Mouse (Mus musculus): ENCODE data around the gene Napsa. TPM values are rescaled to one million over a fixed set of nuclear protein-coding genes. Genes with fewer than 3 reads are reported as not detected.

The Napsa gene
- total and polyA plus RNA-seq, 2 experiments from 2014 or later, result 0.79 TPM; not detected in 1

DNA sequence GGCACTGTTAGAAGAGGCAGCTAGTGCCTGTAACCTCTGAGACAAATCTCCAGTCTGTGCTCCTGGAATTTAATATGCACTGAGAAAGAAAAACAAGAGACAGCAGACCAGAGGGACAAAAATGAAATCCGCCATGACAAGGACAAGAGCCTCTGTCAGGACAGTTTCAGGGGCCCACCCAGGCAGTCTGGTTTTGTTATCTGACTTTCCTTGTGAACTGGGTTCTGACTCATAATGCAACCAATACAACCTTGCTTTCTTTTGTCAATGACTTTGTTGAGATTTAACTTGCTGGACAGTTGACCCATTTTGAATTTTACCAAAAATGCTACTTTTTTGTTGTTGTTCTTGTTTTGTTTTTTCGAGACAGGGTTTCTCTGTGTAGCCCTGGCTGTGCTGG is 14.6 kb upstream of the Napsa start:
- ATAC-seq (ENCODE audit: low FRiP score) (no peak), DNase-seq (ENCODE audit: low spot score) (no peak)
- no peak for TF ChIP-seq CTCF (IDR thresholded peaks at IDR 0.05)
- no peaks in the 10 kb centered on the region for H3K36me3 ChIP-seq (ENCODE audit: insufficient read depth, low read length)
- H3K4me1 ChIP-seq (ENCODE audit: insufficient read depth, low read length), result 0 out of 2 replicates have a peak, but pooled peaks cover 4% of the 10 kb centered on the region
- H3K4me3 ChIP-seq (ENCODE audit: low read depth, low read length), result no peak overlapping the region
- 0 out of 2 replicates have a peak, but pooled peaks cover 3% of the 10 kb centered on the region for H3K27me3 ChIP-seq (ENCODE audit: insufficient read depth, low read length)
- H3K27ac ChIP-seq (ENCODE audit: low read depth, low read length), result no peak overlapping the region
- 71% methylated on average over 2 of the region's 2 CpGs for WGBS
- H3K4me2 ChIP-seq (ENCODE audit: low read depth, low read length, poor library complexity, severe bottlenecking), result no peak overlapping the region
- H3K9me3 ChIP-seq (ENCODE audit: low read length), result no peaks in the 10 kb centered on the region
- no peak overlapping the region for H3K9ac ChIP-seq (replicated peaks; ENCODE audit: low read length, poor library complexity, severe bottlenecking)

DNA sequence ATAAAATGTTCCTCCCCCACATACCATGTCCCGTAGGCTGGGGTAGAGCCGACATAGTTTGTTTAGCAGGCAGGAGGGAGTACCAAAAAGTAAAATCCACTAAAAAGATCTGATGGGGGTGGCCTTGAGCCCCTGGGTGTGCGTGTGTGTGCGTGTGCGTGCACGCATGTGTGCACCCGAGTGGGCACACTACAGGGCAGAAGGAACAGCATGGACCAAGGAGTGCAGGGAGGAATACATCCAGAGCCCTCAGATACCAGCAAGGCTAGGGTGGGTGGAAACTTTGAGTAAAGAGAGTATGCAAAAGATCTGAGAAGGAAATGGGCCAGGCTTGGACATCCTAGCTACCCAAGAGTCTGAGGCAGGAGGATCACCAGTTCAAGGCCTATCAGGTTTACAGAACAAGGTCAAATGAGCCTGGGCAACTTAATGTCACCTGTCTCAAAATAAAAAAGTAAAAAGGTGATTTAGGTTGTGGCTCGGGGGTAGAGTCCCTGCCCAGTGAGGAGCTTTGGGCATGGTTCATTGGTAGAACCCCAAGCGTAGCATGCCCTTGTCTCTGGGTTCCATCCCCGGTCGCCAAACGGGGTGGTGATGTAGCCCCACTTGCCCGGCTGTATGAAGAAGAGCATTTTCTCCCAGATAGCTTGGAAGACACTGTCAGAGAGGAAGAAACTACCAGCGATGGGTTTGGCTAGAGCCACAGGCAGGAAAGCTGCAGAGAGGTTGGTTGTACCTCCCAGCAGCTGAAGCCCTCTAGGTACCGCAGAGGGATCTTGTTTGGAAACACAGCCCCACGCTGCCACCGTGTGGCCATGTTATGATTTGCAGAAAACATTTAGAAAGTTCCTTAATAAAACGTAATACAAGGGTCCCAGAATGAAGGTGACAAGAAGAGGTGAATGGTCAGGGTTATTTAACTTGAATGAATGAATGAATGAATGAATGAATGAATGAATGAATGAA is 11.5 kb upstream of the Napsa start:
- Histone ChIP-seq H3K27me3 (ENCODE audit: insufficient read depth, low read length) (no peaks in the 10 kb centered on the region), H3K4me2 (ENCODE audit: low read depth, low read length, poor library complexity, severe bottlenecking) (no peak overlapping the region)
- 52% methylated on average over 18 of the region's 18 CpGs for WGBS

DNA sequence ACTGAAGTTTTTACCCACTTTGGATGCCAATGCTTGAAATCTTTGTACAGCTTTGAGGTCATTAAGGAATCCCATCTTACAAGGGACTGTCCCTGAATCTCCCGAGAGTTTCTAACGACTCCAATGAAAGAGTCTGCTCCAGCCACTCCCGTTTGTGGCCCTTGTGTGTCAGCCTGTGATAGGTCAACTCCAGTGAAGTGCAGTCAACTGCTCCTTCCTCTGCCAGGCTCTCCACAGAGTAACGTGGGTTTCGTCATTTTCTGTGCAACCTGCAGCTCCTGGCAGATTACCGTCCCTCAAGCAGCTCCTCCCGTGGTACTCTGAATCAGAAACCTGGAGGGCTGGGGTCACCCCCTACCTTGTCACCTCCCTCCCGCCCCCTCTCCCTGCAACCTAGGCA is 8.9 kb upstream of the Napsa start:
- Histone ChIP-seq H3K4me2 (ENCODE audit: low read depth, low read length, poor library complexity, severe bottlenecking) (no peak overlapping the region), H3K4me1 (ENCODE audit: insufficient read depth, low read length) (no peaks in the 10 kb centered on the region), H3K9ac (replicated peaks; ENCODE audit: low read length, poor library complexity, severe bottlenecking) (no peak overlapping the region), H3K36me3 (ENCODE audit: insufficient read depth, low read length) (no peaks in the 10 kb centered on the region), H3K9me3 (ENCODE audit: low read length) (no peaks in the 10 kb centered on the region), H3K4me3 (ENCODE audit: low read depth, low read length) (no peak overlapping the region), H3K27ac (ENCODE audit: low read depth, low read length) (no peak overlapping the region), H3K27me3 (ENCODE audit: insufficient read depth, low read length) (no peaks in the 10 kb centered on the region)
- ATAC-seq (ENCODE audit: low FRiP score), result no peak
- no peak for TF ChIP-seq CTCF (IDR thresholded peaks at IDR 0.05)
- 51% methylated on average over 8 of the region's 8 CpGs for WGBS
- DNase-seq (ENCODE audit: low spot score), result no peak

More for the DNA sequence above, 11.5 kb upstream of the Napsa start:
- no peak overlapping the region for H3K27ac ChIP-seq (ENCODE audit: low read depth, low read length)
- no peaks in the 10 kb centered on the region for H3K4me1 ChIP-seq (ENCODE audit: insufficient read depth, low read length)
- DNase-seq (ENCODE audit: low spot score) (peak; percentile 90), ATAC-seq (ENCODE audit: low FRiP score) (0 out of 2 replicates have a peak, but pooled peaks have one; percentile 73)
- no peaks in the 10 kb centered on the region for H3K36me3 ChIP-seq (ENCODE audit: insufficient read depth, low read length)
- peak; percentile 91 for TF ChIP-seq CTCF (IDR thresholded peaks at IDR 0.05)
- no peaks in the 10 kb centered on the region for H3K9me3 ChIP-seq (ENCODE audit: low read length)
- H3K9ac ChIP-seq (replicated peaks; ENCODE audit: low read length, poor library complexity, severe bottlenecking), result no peak overlapping the region; the same call in 1 of the 2 replicates
- no peak overlapping the region for H3K4me3 ChIP-seq (ENCODE audit: low read depth, low read length)

DNA sequence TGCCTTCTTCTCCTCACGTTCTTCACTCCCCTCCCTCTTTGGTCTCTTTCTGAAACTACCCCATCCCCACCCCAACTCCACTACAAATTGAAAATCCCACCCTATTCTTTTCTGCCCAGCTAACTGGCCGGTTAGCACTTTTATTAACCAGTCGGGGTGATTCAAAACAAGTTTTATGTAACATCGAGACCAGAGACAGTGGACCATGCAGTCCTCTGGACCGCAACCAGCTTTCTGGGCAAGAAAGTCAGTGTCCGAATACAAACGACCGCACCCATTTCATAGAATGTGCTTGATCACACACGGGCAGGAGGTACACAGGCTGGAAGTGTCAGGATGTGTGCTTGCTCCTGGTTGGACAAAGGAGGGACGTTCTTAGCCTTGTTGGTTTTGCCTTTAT is 7.7 kb upstream of the Napsa start:
- DNase-seq (ENCODE audit: low spot score) (no peak), ATAC-seq (ENCODE audit: low FRiP score) (no peak)
- H3K9ac ChIP-seq (replicated peaks; ENCODE audit: low read length, poor library complexity, severe bottlenecking), result no peak overlapping the region
- no peak overlapping the region for H3K27ac ChIP-seq (ENCODE audit: low read depth, low read length)
- H3K36me3 ChIP-seq (ENCODE audit: insufficient read depth, low read length), result no peaks in the 10 kb centered on the region
- TF ChIP-seq CTCF (IDR thresholded peaks at IDR 0.05), result no peak
- H3K4me1 ChIP-seq (ENCODE audit: insufficient read depth, low read length), result no peaks in the 10 kb centered on the region
- H3K9me3 ChIP-seq (ENCODE audit: low read length), result no peaks in the 10 kb centered on the region
- 78% methylated on average over 10 of the region's 10 CpGs for WGBS
- no peaks in the 10 kb centered on the region for H3K27me3 ChIP-seq (ENCODE audit: insufficient read depth, low read length)
- no peak overlapping the region for H3K4me2 ChIP-seq (ENCODE audit: low read depth, low read length, poor library complexity, severe bottlenecking)
- no peak overlapping the region for H3K4me3 ChIP-seq (ENCODE audit: low read depth, low read length)

DNA sequence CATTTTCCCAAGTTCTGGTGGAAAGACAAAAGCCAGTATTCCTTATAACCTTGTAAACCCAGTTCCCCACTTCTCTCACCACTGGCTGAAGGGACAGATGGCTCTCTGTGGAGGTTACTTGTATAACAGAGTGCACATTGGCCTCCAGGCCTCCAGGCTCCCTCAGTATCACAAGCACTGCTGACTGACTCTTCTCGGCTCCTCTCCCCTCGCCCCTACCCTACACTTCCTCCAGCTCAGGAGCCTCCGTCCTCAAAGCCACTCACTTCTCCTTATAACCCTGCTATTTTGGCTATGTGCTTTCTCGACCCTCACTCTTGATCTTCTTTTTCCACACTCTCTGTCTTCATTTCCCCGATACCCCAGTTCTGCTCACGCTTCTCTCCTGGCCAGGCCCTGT is 6.8 kb upstream of the Napsa start:
- WGBS, result 82% methylated on average over 6 of the region's 6 CpGs
- H3K4me3 ChIP-seq (ENCODE audit: low read depth, low read length), result no peak overlapping the region

DNA sequence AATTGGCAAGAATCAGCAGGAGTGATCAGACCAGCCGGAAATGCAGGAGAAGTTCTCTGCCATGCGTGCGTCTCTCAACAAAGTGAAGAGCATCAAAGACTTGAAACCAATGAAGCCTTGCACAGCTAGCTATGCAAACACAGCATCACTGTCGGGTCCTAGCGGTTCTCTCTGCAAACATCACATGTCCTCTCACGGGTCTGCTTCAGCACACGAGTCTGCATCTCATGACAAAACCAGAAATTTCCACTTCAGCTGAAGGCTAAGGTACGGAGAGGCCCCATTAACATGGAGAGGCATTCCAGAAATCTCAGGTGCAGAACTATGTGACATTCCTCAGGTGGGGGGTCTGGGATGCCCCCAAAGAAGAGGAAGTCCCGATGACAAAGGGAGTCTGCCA is 3.4 kb upstream of the Napsa start:
- no peak overlapping the region for H3K27ac ChIP-seq (ENCODE audit: low read depth, low read length)
- TF ChIP-seq CTCF (IDR thresholded peaks at IDR 0.05), result no peak
- ATAC-seq (ENCODE audit: low FRiP score) (no peak), DNase-seq (ENCODE audit: low spot score) (no peak)
- H3K4me3 ChIP-seq (ENCODE audit: low read depth, low read length), result no peak overlapping the region
- H3K9ac ChIP-seq (replicated peaks; ENCODE audit: low read length, poor library complexity, severe bottlenecking), result no peak overlapping the region
- no peaks in the 10 kb centered on the region for H3K36me3 ChIP-seq (ENCODE audit: insufficient read depth, low read length)
- H3K4me2 ChIP-seq (ENCODE audit: low read depth, low read length, poor library complexity, severe bottlenecking), result no peak overlapping the region
- no peaks in the 10 kb centered on the region for H3K27me3 ChIP-seq (ENCODE audit: insufficient read depth, low read length)
- H3K9me3 ChIP-seq (ENCODE audit: low read length), result no peaks in the 10 kb centered on the region
- H3K4me1 ChIP-seq (ENCODE audit: insufficient read depth, low read length), result no peaks in the 10 kb centered on the region
- 74% methylated on average over 9 of the region's 9 CpGs for WGBS

More for the DNA sequence above, 6.8 kb upstream of the Napsa start:
- no peaks in the 10 kb centered on the region for H3K36me3 ChIP-seq (ENCODE audit: insufficient read depth, low read length)
- no peak for ATAC-seq (ENCODE audit: low FRiP score)
- H3K4me2 ChIP-seq (ENCODE audit: low read depth, low read length, poor library complexity, severe bottlenecking), result no peak overlapping the region
- no peaks in the 10 kb centered on the region for H3K9me3 ChIP-seq (ENCODE audit: low read length)
- H3K9ac ChIP-seq (replicated peaks; ENCODE audit: low read length, poor library complexity, severe bottlenecking), result no peak overlapping the region
- H3K27me3 ChIP-seq (ENCODE audit: insufficient read depth, low read length), result no peaks in the 10 kb centered on the region
- DNase-seq (ENCODE audit: low spot score), result no peak
- H3K4me1 ChIP-seq (ENCODE audit: insufficient read depth, low read length), result no peaks in the 10 kb centered on the region
- TF ChIP-seq CTCF (IDR thresholded peaks at IDR 0.05), result no peak
- H3K27ac ChIP-seq (ENCODE audit: low read depth, low read length), result no peak overlapping the region

Measured in midbrain, postnatal 0 days (tissue).